Mouse (Mus musculus) kidney, embryonic 15.5 days (tissue): ENCODE measurements around the gene Slc39a8. TPM values are rescaled to one million over a fixed set of nuclear protein-coding genes. Genes with fewer than 3 reads are reported as not detected.

Source experiments
- ATAC-seq: fragments of 200-750 bp; cut with Nextera tagmentation; replicated peaks from 2 replicates; pipeline ENCODE4 v1.8.0; 2017; ENCODE audit warnings: moderate TSS enrichment; ENCODE audit not compliant: low FRiP score
- H3K27ac ChIP-seq: fragments of 300-500 bp; sonication (generic); 2 replicates; pipeline ENCODE4 v1.5.1; 2015; ENCODE audit warnings: mild to moderate bottlenecking, inconsistent platforms
- H3K27me3 ChIP-seq: fragments of 300-500 bp; sonication (generic); 2 replicates; pipeline ENCODE4 v1.6.1; 2015; ENCODE audit warnings: inconsistent platforms
- H3K36me3 ChIP-seq: fragments of 300-500 bp; sonication (generic); 2 replicates; pipeline ENCODE4 v1.6.1; 2015; ENCODE audit warnings: inconsistent platforms
- H3K4me1 ChIP-seq: fragments of 300-500 bp; sonication (generic); 2 replicates; pipeline ENCODE4 v1.6.1; 2015; ENCODE audit warnings: inconsistent platforms
- H3K4me2 ChIP-seq: fragments of 300-500 bp; sonication (generic); 2 replicates; pipeline ENCODE4 v1.6.1; 2015; ENCODE audit warnings: moderate library complexity, mild to moderate bottlenecking, inconsistent platforms
- H3K4me3 ChIP-seq: fragments of 300-500 bp; sonication (generic); replicated peaks from 2 replicates; pipeline ENCODE4 v1.5.1; 2015; ENCODE audit warnings: mild to moderate bottlenecking, inconsistent platforms
- H3K9ac ChIP-seq: fragments of 300-500 bp; sonication (generic); 2 replicates; pipeline ENCODE4 v1.6.1; 2015; ENCODE audit warnings: mild to moderate bottlenecking, inconsistent platforms
- H3K9me3 ChIP-seq: fragments of 300-500 bp; sonication (generic); replicated peaks from 2 replicates; pipeline ENCODE4 v1.6.1; 2016; ENCODE audit warnings: inconsistent platforms
- WGBS: fragments of 180-500 bp; shearing (Covaris S2); methylation state at CpG from one replicate; pipeline ENCODE4 v1.1.7; 2015; ENCODE audit warnings: mixed read lengths; 5-methylcytosine and 5-hydroxymethylcytosine counted together
- polyA plus RNA-seq: library from polyadenylated mRNA; unstranded; fragments of >200 nt; fragmentation: Nextera tagmentation; extraction: Ambion mirVana; gene quantifications from 2 replicates; pipeline ENCODE4 v1.2.1, GENCODE M21; 2015

Slc39a8 gene
- polyA plus RNA-seq, 1 experiment from 2014 or later, result 15.3 TPM

DNA sequence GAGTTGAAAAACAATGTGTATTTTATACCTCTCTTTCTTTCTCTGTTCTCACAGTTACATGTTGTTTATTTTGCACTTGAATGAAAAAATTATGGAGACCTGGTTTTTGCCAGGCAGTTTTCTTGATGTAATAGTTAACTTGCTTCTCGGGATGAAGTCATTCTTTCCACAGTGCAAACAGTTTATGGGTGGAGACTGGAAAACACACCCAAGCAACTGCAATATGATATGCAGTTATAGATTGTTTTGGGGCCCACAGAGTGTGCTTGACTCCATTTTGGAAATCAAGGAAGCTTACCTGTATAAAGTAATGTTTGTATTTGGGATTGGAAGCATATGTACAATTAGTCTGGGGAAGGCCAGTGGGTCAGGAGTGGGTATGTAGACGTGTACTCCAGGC lies 112.4 kb downstream of the Slc39a8 start:
- no peak for ATAC-seq
- H3K9ac ChIP-seq, result no peak overlapping the region
- no peaks in the 10 kb centered on the region for H3K36me3 ChIP-seq
- no peaks in the 10 kb centered on the region for H3K27me3 ChIP-seq
- H3K4me2 ChIP-seq, result no peak overlapping the region
- 76% methylated on average over 2 of the region's 2 CpGs for WGBS
- H3K4me1 ChIP-seq, result no peaks in the 10 kb centered on the region
- H3K9me3 ChIP-seq, result no peaks in the 10 kb centered on the region
- H3K4me3 ChIP-seq, result no peak overlapping the region
- no peak overlapping the region for H3K27ac ChIP-seq

Other genes with a start within 250 kb of the Slc39a8 start
- gene Nfkb1, start 133.7 kb upstream of the Slc39a8 start, polyA plus RNA-seq, result 16.7 and 18.5 TPM in 2 replicates